Mouse (Mus musculus) kidney, embryonic 16.5 days (tissue): ENCODE measurements at regions not wholly inside any gene's neighbourhood (a gene's known extent, or its start where the extent isn't known, plus 50 kb on each side); places are given as distances from the start of the nearest gene placed in this dataset.

Source experiments
- ATAC-seq: fragments of 200-750 bp; cut with Nextera tagmentation; 2 replicates; pipeline ENCODE4 v1.8.0; 2017; ENCODE audit warnings: moderate TSS enrichment; ENCODE audit not compliant: low FRiP score, low TSS enrichment
- H3K27ac ChIP-seq: fragments of 300-500 bp; sonication (generic); 2 replicates; pipeline ENCODE4 v1.5.1; 2014; ENCODE audit warnings: low read length
- H3K27me3 ChIP-seq: fragments of 300-500 bp; sonication (generic); 2 replicates; pipeline ENCODE4 v1.6.1; 2014; ENCODE audit warnings: low read length, control low read depth, mixed read lengths; ENCODE audit not compliant: insufficient read depth
- H3K36me3 ChIP-seq: fragments of 300-500 bp; sonication (generic); 2 replicates; pipeline ENCODE4 v1.6.1; 2014; ENCODE audit warnings: low read length, control low read depth, mixed read lengths; ENCODE audit not compliant: insufficient read depth
- H3K4me1 ChIP-seq: fragments of 300-500 bp; sonication (generic); 2 replicates; pipeline ENCODE4 v1.6.1; 2014; ENCODE audit warnings: low read length, control low read depth, mixed read lengths; ENCODE audit not compliant: insufficient read depth
- H3K4me2 ChIP-seq: fragments of 300-500 bp; sonication (generic); replicated peaks from 2 replicates; pipeline ENCODE4 v1.6.1; 2014; ENCODE audit warnings: low read depth, low read length
- H3K4me3 ChIP-seq: fragments of 300-500 bp; sonication (generic); 2 replicates; pipeline ENCODE4 v1.5.1; 2014; ENCODE audit warnings: mild to moderate bottlenecking, low read length
- H3K9ac ChIP-seq: fragments of 300-500 bp; sonication (generic); replicated peaks from 2 replicates; pipeline ENCODE4 v1.6.1; 2014; ENCODE audit warnings: low read length
- H3K9me3 ChIP-seq: fragments of 300-500 bp; sonication (generic); 2 replicates; pipeline ENCODE4 v1.6.1; 2016; ENCODE audit warnings: low read length, control low read depth
- WGBS: fragments of 180-500 bp; shearing (Covaris S2); extraction: QIAGEN DNeasy Blood & Tissue Kit; methylation state at CpG from one replicate; pipeline ENCODE4 v1.1.7; 2014; 5-methylcytosine and 5-hydroxymethylcytosine counted together

DNA sequence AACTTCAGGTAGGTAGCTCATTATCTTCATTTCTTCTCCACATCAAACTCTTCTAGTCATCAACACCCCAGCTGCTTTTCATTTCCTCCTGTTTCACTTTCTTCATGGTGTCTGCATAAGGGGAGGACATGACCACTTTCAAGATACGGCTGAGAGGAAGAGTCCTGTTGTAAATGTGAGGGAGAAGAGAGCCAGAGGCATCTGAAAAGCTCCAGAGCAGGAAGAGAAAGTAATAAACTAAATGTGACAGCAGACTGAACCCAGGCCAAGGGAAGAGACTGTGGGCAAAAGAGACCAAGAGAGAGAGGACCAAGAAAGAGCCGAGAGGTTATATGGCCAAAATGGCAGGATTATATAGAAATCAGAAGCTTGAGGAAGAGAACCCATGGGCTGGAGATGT lies 312.5 kb upstream of the Acvr2a start:
- Histone ChIP-seq H3K4me1 (no peaks in the 10 kb centered on the region), H3K27me3 (no peaks in the 10 kb centered on the region), H3K36me3 (no peaks in the 10 kb centered on the region), H3K27ac (no peak overlapping the region), H3K9me3 (no peaks in the 10 kb centered on the region), H3K9ac (no peak overlapping the region), H3K4me3 (no peak overlapping the region), H3K4me2 (no peak overlapping the region)
- WGBS: 41% methylated on average over 2 of the region's 2 CpGs
- ATAC-seq: no peak

DNA sequence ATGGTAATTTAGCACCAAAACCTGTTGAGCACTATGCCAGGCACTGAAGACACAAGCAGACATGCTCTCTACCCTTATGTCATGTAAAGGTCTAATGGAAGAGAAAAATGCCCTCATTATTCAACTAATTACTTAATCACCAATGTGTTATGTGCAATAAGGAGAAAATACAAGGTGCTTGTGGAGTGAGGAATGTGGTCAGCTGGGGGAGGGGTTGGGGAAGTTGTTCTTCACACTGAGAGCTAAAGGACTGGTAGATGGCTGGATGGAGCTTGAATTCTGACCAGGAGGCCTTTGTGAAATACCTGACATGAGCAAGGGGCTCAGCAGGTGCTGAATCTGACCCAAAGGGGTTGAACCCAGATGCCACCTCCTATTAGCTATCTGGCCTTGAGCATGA lies 300.1 kb upstream of the Acvr2a start:
- ATAC-seq: peak; percentile 23; the same call in 1 of the 2 replicates

DNA sequence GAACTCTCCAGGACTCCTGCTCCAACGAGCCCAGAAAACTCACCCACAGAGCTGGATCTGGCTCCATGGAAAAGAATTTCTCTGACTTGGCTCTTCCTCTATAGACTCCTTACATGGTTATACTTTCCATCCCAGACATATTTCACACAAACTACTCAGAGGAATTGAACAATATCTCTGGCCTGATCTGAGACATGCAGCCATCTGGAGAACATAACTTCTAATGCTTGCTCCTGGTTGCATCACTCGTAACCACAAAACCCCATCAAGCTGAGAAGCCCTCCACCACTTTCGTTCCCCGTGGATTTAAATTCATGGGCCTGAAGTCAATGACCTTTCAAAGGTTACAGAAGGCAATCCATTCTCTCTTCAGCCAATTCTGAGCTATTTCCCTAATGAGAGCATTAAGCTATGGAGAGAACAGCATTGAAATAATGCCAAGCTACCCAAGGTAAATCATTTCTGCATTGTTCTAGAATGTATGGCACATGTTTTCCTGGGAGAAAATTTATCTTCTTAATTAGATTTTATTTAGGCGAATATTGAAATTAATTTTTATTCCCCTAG lies 294.0 kb upstream of the Acvr2a start:
- no peaks in the 10 kb centered on the region for H3K9me3 ChIP-seq
- no peak overlapping the region for H3K27ac ChIP-seq
- H3K9ac ChIP-seq: no peak overlapping the region
- H3K4me2 ChIP-seq: no peak overlapping the region
- H3K36me3 ChIP-seq: no peaks in the 10 kb centered on the region
- H3K4me1 ChIP-seq: no peaks in the 10 kb centered on the region
- no peak for ATAC-seq
- no peaks in the 10 kb centered on the region for H3K27me3 ChIP-seq
- 66% methylated on average over 5 of the region's 5 CpGs for WGBS
- no peak overlapping the region for H3K4me3 ChIP-seq

More for the DNA sequence above, 300.1 kb upstream of the Acvr2a start:
- H3K4me1 ChIP-seq: no peaks in the 10 kb centered on the region
- H3K27me3 ChIP-seq: no peaks in the 10 kb centered on the region
- H3K9me3 ChIP-seq: no peaks in the 10 kb centered on the region
- no peak overlapping the region for H3K4me3 ChIP-seq
- H3K9ac ChIP-seq: no peak overlapping the region
- H3K36me3 ChIP-seq: no peaks in the 10 kb centered on the region
- H3K27ac ChIP-seq: no peak overlapping the region
- no peak overlapping the region for H3K4me2 ChIP-seq

DNA sequence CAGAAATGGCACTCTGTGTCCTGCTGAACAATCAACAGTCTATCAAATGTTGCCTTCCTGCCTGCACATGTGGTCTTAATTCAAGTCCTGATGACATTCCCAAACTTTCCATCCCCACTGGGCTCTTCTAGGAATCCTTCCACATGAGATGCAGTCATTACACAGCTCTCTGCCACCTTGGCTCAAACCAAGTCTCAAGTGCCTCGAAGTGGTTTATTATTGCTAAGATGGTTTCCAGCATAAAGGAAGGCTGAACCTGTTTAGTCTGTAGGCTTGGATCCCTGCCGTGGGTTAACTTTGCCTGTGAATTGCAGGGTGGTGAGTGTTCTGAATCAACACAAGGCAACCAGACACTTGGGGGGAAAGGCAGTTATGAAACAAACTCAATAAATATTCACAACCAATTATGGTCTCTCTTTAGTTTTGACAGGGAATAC lies 293.4 kb upstream of the Acvr2a start:
- Histone ChIP-seq H3K4me2 (no peak overlapping the region), H3K27ac (no peak overlapping the region), H3K36me3 (no peaks in the 10 kb centered on the region), H3K27me3 (no peaks in the 10 kb centered on the region), H3K4me3 (no peak overlapping the region), H3K4me1 (peaks cover 1% of the 10 kb centered on the region; the same call in 1 of the 2 replicates), H3K9me3 (no peaks in the 10 kb centered on the region), H3K9ac (no peak overlapping the region)
- WGBS: 77% methylated on average over 2 of the region's 2 CpGs
- no peak for ATAC-seq

DNA sequence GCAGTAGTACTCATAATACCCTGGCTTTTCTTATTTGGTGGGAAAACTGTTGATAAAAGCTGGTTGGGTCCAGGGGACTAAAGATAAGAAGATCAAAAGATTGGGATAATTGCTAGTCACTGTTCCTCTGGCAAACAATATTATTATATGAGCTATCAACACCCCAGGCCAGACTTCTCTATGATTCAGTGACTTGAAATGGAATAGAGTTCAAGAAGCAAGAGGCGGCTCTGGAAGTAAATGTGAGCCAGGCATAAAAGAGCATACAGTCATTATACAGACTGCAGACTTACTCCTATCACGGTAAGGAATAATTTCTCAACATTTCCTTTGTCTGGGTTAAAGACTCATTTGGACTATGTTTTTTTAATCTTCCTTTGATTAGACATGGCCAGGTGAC lies 278.5 kb upstream of the Acvr2a start:
- no peak overlapping the region for H3K4me2 ChIP-seq
- ATAC-seq: no peak
- WGBS: 78% methylated on average over 2 of the region's 2 CpGs
- H3K9ac ChIP-seq: no peak overlapping the region
- no peaks in the 10 kb centered on the region for H3K9me3 ChIP-seq
- no peaks in the 10 kb centered on the region for H3K36me3 ChIP-seq
- H3K27me3 ChIP-seq: no peaks in the 10 kb centered on the region
- 0 out of 2 replicates have a peak, but pooled peaks cover 6% of the 10 kb centered on the region for H3K4me1 ChIP-seq
- no peak overlapping the region for H3K4me3 ChIP-seq
- no peak overlapping the region for H3K27ac ChIP-seq

DNA sequence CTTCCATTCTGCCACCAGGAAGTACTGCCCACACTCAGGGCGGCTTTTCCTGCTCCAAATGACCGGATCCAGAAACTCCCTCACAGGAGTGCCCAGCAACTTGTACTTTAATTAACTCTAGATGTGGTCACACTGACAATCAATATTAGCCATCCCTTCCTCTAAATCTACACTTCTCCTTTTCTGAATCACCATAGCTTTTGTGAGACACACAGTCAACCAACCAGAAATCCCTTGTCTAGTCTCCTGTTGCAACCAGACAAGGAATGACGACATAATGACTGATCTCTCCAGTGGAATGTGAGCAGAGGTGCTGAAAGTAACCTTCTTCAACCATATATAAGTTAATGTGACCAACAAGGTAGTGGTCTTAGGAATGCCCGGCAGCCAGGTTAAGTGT lies 277.0 kb upstream of the Acvr2a start:
- H3K36me3 ChIP-seq: no peaks in the 10 kb centered on the region
- H3K9me3 ChIP-seq: no peaks in the 10 kb centered on the region
- H3K4me2 ChIP-seq: no peak overlapping the region
- H3K27ac ChIP-seq: no peak overlapping the region
- no peak for ATAC-seq
- WGBS: 76% methylated on average over 4 of the region's 4 CpGs
- no peaks in the 10 kb centered on the region for H3K27me3 ChIP-seq
- 0 out of 2 replicates have a peak, but pooled peaks cover 6% of the 10 kb centered on the region for H3K4me1 ChIP-seq
- no peak overlapping the region for H3K4me3 ChIP-seq
- no peak overlapping the region for H3K9ac ChIP-seq

DNA sequence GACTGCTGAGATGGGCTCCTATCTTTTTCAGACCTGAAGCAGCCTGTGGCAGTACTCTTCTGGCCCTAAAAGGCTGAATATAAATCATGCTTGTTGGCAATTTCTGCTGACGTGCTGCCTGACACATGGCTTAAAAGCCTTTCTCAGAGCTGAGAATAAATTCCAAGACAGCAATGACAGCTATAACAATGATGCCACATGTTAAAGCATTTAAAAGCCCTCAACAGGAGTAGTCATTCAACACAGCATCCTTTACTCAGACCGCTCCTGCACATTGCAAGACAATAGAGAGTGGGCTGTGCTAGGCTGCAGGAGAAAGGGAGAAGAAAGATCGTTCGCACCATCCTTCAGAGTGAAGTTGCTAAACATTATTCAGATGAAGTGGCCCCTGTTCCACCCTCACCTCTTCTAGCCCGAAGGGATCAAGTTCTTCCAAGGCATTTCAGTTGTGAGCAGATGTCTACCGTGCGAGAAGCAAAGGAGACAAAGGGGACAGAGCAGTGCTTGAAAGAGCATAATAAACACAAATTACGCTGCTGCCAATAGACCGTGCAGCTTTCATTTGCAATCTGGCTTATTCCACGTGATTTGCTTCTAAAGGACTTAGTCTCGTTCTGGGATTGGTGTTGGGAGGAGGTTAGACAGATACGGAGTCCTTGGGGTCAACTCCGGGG lies 275.1 kb upstream of the Acvr2a start:
- Histone ChIP-seq H3K9me3 (no peaks in the 10 kb centered on the region), H3K4me1 (0 out of 2 replicates have a peak, but pooled peaks cover 6% of the 10 kb centered on the region), H3K36me3 (no peaks in the 10 kb centered on the region), H3K27ac (peak overlapping the region; percentile 56; the same call in 1 of the 2 replicates), H3K9ac (no peak overlapping the region), H3K27me3 (no peaks in the 10 kb centered on the region), H3K4me3 (no peak overlapping the region), H3K4me2 (peak overlapping the region; percentile 30)
- WGBS: 41% methylated on average over 13 of the region's 13 CpGs
- ATAC-seq: peak; percentile 31; the same call in 1 of the 2 replicates

DNA sequence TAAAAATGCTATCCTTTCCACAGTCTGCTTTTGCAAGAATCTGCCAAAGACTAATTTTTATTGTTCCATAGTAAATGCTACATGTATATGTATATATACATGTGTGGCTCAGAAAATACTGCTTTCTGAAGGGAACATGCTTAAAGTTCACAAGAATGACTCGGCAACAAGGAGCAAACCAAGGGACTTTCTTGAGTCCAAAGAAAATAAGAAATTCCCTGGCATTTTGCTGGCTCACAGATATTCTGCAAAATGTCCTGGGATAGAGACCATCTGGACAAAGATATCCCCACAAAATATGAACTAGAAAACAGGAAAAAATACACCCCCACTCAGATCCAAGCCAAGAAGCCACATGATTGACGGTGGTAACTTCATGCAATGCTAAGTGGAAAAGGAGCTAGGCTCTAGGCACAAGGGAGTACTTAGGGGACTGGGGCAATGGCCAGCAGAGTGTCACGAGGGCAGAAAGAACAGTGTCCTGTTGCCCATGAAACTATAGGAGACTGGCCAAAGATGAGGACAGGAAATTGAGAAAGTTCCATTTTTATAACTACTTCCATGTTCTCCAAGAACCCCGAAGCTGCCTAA lies 274.3 kb upstream of the Acvr2a start:
- peak; percentile 82 for ATAC-seq
- WGBS: 53% methylated on average over 4 of the region's 4 CpGs

DNA sequence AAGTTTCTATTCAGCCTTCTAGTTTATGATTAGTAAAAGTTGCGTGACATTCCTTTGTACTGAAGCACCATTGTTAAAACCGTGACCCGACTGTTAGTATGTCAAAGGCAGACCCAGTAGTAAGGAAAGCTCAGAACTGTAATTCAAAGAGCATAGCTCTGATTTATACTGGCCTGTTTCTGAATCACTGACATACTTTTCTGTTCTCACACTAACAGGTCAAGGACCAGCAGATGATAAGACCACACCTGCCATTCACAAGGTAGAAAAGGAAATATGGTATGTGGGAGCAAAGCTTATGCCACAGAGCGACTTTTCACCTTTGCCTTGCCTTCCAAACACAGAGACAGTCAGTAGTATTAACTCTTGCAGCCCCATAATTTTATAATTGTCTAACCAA lies 269.5 kb upstream of the Acvr2a start:
- no peaks in the 10 kb centered on the region for H3K9me3 ChIP-seq
- H3K4me1 ChIP-seq: no peaks in the 10 kb centered on the region
- H3K9ac ChIP-seq: no peak overlapping the region
- no peak overlapping the region for H3K4me3 ChIP-seq
- no peaks in the 10 kb centered on the region for H3K36me3 ChIP-seq
- WGBS: 82% methylated on average over 4 of the region's 4 CpGs
- no peak for ATAC-seq
- no peak overlapping the region for H3K4me2 ChIP-seq
- no peak overlapping the region for H3K27ac ChIP-seq
- H3K27me3 ChIP-seq: no peaks in the 10 kb centered on the region

More for the DNA sequence above, 274.3 kb upstream of the Acvr2a start:
- Histone ChIP-seq H3K27ac (peak overlapping the region; percentile 16; the same call in 1 of the 2 replicates), H3K4me2 (0 out of 2 replicates have a peak overlapping the region, but pooled peaks have one; percentile 30), H3K9ac (no peak overlapping the region), H3K4me1 (0 out of 2 replicates have a peak, but pooled peaks cover 6% of the 10 kb centered on the region), H3K9me3 (no peaks in the 10 kb centered on the region), H3K4me3 (no peak overlapping the region), H3K27me3 (no peaks in the 10 kb centered on the region), H3K36me3 (no peaks in the 10 kb centered on the region)

DNA sequence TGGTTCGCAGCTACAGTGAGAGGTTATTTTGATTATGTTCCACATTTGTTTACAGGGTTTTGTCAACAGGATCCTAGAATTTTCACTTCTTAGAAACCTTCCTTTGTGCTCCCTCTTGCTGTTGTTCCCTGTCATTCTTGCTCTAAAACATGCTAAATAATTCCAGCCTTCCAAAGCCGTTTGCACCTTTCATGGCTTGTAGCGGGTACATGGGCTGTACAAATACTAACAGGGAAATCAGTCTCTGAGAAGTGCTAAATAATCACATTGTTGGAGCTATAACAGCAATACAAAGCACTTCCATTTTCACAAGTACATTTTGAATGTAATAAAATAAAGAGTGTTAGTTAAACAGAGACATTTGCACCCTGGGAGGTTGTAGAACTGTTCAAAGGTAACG lies 268.8 kb upstream of the Acvr2a start:
- H3K4me2 ChIP-seq: no peak overlapping the region
- H3K9me3 ChIP-seq: no peaks in the 10 kb centered on the region
- H3K4me3 ChIP-seq: no peak overlapping the region
- no peak for ATAC-seq
- 84% methylated on average over 4 of the region's 4 CpGs for WGBS
- no peaks in the 10 kb centered on the region for H3K36me3 ChIP-seq
- no peak overlapping the region for H3K9ac ChIP-seq
- no peak overlapping the region for H3K27ac ChIP-seq
- no peaks in the 10 kb centered on the region for H3K27me3 ChIP-seq
- H3K4me1 ChIP-seq: no peaks in the 10 kb centered on the region
